Mouse (Mus musculus) stomach, postnatal 0 days (tissue): ENCODE results near the gene 1700016D06Rik. TPM values are rescaled to one million over a fixed set of nuclear protein-coding genes. Genes with fewer than 3 reads are reported as not detected.

Experiments
- ATAC-seq: fragments of 200-750 bp; cut with Nextera tagmentation; 2 replicates; pipeline ENCODE4 v1.8.0; 2017; ENCODE audit not compliant: low FRiP score, low TSS enrichment
- DNase-seq: peaks from one replicate; pipeline ENCODE4 v3.0.0-alpha.2; 2016; ENCODE audit warnings: low spot score
- H3K27ac ChIP-seq: fragments of 300-500 bp; sonication (generic); replicated peaks from 2 replicates; pipeline ENCODE4 v1.5.1; 2014; ENCODE audit warnings: mild to moderate bottlenecking, control low read depth
- H3K27me3 ChIP-seq: fragments of 300-500 bp; sonication (generic); 2 replicates; pipeline ENCODE4 v1.6.1; 2014; ENCODE audit warnings: low read length; ENCODE audit not compliant: control insufficient read depth, insufficient read depth
- H3K36me3 ChIP-seq: fragments of 300-500 bp; sonication (generic); 2 replicates; pipeline ENCODE4 v1.6.1; 2014; ENCODE audit warnings: low read length, mixed read lengths; ENCODE audit not compliant: control insufficient read depth, insufficient read depth
- H3K4me1 ChIP-seq: fragments of 300-500 bp; sonication (generic); replicated peaks from 2 replicates; pipeline ENCODE4 v1.6.1; 2014; ENCODE audit warnings: antibody characterized with exemption; ENCODE audit not compliant: control insufficient read depth, insufficient read depth
- H3K4me2 ChIP-seq: fragments of 300-500 bp; sonication (generic); replicated peaks from 2 replicates; pipeline ENCODE4 v1.6.1; 2014; ENCODE audit warnings: low read depth, mild to moderate bottlenecking, control low read depth, moderate library complexity
- H3K4me3 ChIP-seq: fragments of 300-500 bp; sonication (generic); 2 replicates; pipeline ENCODE4 v1.5.1; 2014; ENCODE audit warnings: low read depth, low read length, control low read depth
- H3K9ac ChIP-seq: fragments of 300-500 bp; sonication (generic); 2 replicates; pipeline ENCODE4 v1.6.1; 2014; ENCODE audit warnings: mild to moderate bottlenecking, low read length, control low read depth, mixed read lengths
- H3K9me3 ChIP-seq: fragments of 300-500 bp; sonication (generic); 2 replicates; pipeline ENCODE4 v1.6.1; 2016; ENCODE audit warnings: low read length; ENCODE audit not compliant: control insufficient read depth
- CTCF ChIP-seq: IDR thresholded peaks from 2 replicates; pipeline ENCODE4 v1.5.1; 2016; ENCODE audit warnings: antibody characterized with exemption, low read depth, mild to moderate bottlenecking, moderate library complexity
- EP300 ChIP-seq: optimal IDR thresholded peaks from 2 replicates; pipeline ENCODE3; 2016; ENCODE audit warnings: antibody characterized with exemption
- WGBS: fragments of 180-500 bp; shearing (Covaris S2); extraction: QIAGEN DNeasy Blood & Tissue Kit; methylation state at CpG from one replicate; pipeline ENCODE4 v1.1.7; 2014; 5-methylcytosine and 5-hydroxymethylcytosine counted together
- polyA plus RNA-seq: library from polyadenylated mRNA; unstranded; fragments of >200 nt; fragmentation: Nextera tagmentation; extraction: Ambion mirVana; gene quantifications from 2 replicates; pipeline ENCODE4 v1.2.1, GENCODE M21; 2015

1700016D06Rik gene
- polyA plus RNA-seq, 1 experiment from 2014 or later: not detected

GRCm38 (mm10) chr8:11737096-11737495 lies 36.2 kb upstream of the 1700016D06Rik start:
- no peak for ATAC-seq
- TF ChIP-seq EP300 (no peak), CTCF (no peak)
- H3K27ac ChIP-seq: no peak overlapping the region

GRCm38 (mm10) chr8:11735672-11736235 lies 34.9 kb upstream of the 1700016D06Rik start:
- 71% methylated on average over 15 of the region's 15 CpGs for WGBS
- ATAC-seq: peak; percentile 42; the same call in 1 of the 2 replicates

More at GRCm38 (mm10) chr8:11737096-11737495, 36.2 kb upstream of the 1700016D06Rik start:
- Histone ChIP-seq H3K4me3 (no peak overlapping the region), H3K9me3 (no peaks in the 10 kb centered on the region), H3K4me1 (no peaks in the 10 kb centered on the region), H3K9ac (no peak overlapping the region), H3K4me2 (no peak overlapping the region), H3K36me3 (no peaks in the 10 kb centered on the region), H3K27me3 (no peaks in the 10 kb centered on the region)
- DNase-seq: no peak
- 71% methylated on average over 6 of the region's 6 CpGs for WGBS

GRCm38 (mm10) chr8:11730271-11730940 lies 29.5 kb upstream of the 1700016D06Rik start:
- no peak for ATAC-seq
- Histone ChIP-seq H3K36me3 (no peaks in the 10 kb centered on the region), H3K4me2 (no peak overlapping the region), H3K4me3 (no peak overlapping the region), H3K27me3 (peaks cover 7% of the 10 kb centered on the region; the same call in 1 of the 2 replicates), H3K27ac (no peak overlapping the region), H3K9me3 (no peaks in the 10 kb centered on the region), H3K4me1 (no peaks in the 10 kb centered on the region), H3K9ac (no peak overlapping the region)
- no peak for TF ChIP-seq EP300
- no peak for TF ChIP-seq CTCF
- DNase-seq: no peak
- WGBS: 63% methylated on average over 12 of the region's 12 CpGs

More at GRCm38 (mm10) chr8:11735672-11736235, 34.9 kb upstream of the 1700016D06Rik start:
- Histone ChIP-seq H3K4me3 (no peak overlapping the region), H3K9ac (no peak overlapping the region), H3K27me3 (no peaks in the 10 kb centered on the region), H3K4me2 (no peak overlapping the region), H3K36me3 (no peaks in the 10 kb centered on the region), H3K27ac (no peak overlapping the region), H3K9me3 (no peaks in the 10 kb centered on the region), H3K4me1 (no peaks in the 10 kb centered on the region)
- no peak for DNase-seq
- TF ChIP-seq EP300 (no peak), CTCF (no peak)

GRCm38 (mm10) chr8:11728482-11729295 lies 27.8 kb upstream of the 1700016D06Rik start:
- peak overlapping the region; percentile 49 for H3K4me3 ChIP-seq
- H3K9me3 ChIP-seq: no peaks in the 10 kb centered on the region
- peak overlapping the region; percentile 77 for H3K4me2 ChIP-seq
- no peak overlapping the region for H3K27ac ChIP-seq
- H3K9ac ChIP-seq: peak overlapping the region; percentile 56
- 3% methylated on average over 60 of the region's 61 CpGs for WGBS
- no peak for ATAC-seq
- no peaks in the 10 kb centered on the region for H3K4me1 ChIP-seq
- TF ChIP-seq EP300: no peak
- no peak for TF ChIP-seq CTCF
- DNase-seq: no peak
- H3K36me3 ChIP-seq: no peaks in the 10 kb centered on the region
- peaks cover 10% of the 10 kb centered on the region; the same call in 1 of the 2 replicates for H3K27me3 ChIP-seq

- no peaks in the 10 kb centered on the region for H3K36me3 ChIP-seq
- no peaks in the 10 kb centered on the region for H3K9me3 ChIP-seq
- no peaks in the 10 kb centered on the region for H3K4me1 ChIP-seq
- ATAC-seq: peak; percentile 68
- WGBS: under 1% methylated on average over 79 of the region's 127 CpGs
- peaks cover 10% of the 10 kb centered on the region; the same call in 1 of the 2 replicates for H3K27me3 ChIP-seq
- peak within 1 kb of the TSS; percentile 56 for H3K9ac ChIP-seq
- peak within 1 kb of the TSS; percentile 49 for H3K4me3 ChIP-seq
- peak; percentile 30 for DNase-seq
- H3K4me2 ChIP-seq: peak within 1 kb of the TSS; percentile 77
- H3K27ac ChIP-seq: no peak within 1 kb of the TSS
- TF ChIP-seq CTCF (no peak), EP300 (no peak)
Observed at GRCm38 (mm10) chr8:11727651-11728481, 27.0 kb upstream of the 1700016D06Rik start, which contains the start of gene Arhgef7. Gene Arhgef7, plus strand, starts transcription at chr8:11727721.
